Mouse (Mus musculus) stomach, postnatal 0 days (tissue): Measurements from ENCODE around the gene Picalm.

ENCODE experiments used
- CTCF ChIP-seq: IDR thresholded peaks from 2 replicates; pipeline ENCODE4 v1.5.1; 2016; ENCODE audit warnings: antibody characterized with exemption, low read depth, mild to moderate bottlenecking, moderate library complexity
- EP300 ChIP-seq: optimal IDR thresholded peaks from 2 replicates; pipeline ENCODE3; 2016; ENCODE audit warnings: antibody characterized with exemption

DNA sequence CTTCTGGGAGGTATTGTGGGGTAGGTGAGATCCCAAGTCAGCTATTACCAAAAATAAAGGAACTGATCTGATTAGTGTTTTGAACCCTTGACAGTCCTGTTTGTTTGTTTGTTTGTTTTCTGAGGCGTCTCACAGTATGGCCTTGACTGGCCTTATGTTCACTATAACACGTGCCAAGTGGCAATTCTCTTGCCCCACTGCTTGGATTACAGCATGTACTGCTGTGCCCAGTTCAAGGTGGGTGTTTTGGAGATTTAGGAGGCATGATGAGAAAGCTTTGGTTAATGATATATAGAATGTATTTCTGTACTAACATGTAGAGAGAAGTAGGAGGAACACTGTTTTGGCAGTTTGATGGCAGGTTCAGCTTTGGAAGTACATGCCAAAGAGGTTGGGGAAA is 28.0 kb downstream of the Picalm start:
- TF ChIP-seq EP300 (no peak), CTCF (no peak)
